Mouse (Mus musculus) ES-Bruce4 (cell line): ENCODE data around the gene Bpifc. TPM values are rescaled to one million over a fixed set of nuclear protein-coding genes. Genes with fewer than 3 reads are reported as not detected.

Source experiments
- H3K27ac ChIP-seq: 2 replicates; pipeline ENCODE4 v1.5.1; 2012; ENCODE audit warnings: low read length, inconsistent platforms; ENCODE audit not compliant: insufficient read depth
- H3K27me3 ChIP-seq: 2 replicates; pipeline ENCODE4 v1.6.1; 2012; ENCODE audit warnings: mild to moderate bottlenecking, low read length, inconsistent platforms; ENCODE audit not compliant: control insufficient read depth, poor library complexity, insufficient read depth, severe bottlenecking
- H3K36me3 ChIP-seq: 2 replicates; pipeline ENCODE4 v1.6.1; 2012; ENCODE audit warnings: inconsistent platforms, mild to moderate bottlenecking, low read length, moderate library complexity; ENCODE audit not compliant: control insufficient read depth, poor library complexity, insufficient read depth, severe bottlenecking
- H3K4me1 ChIP-seq: one replicate; pipeline ENCODE4 v1.8.1; 2011; ENCODE audit warnings: low read length; ENCODE audit not compliant: control insufficient read depth, insufficient read depth
- H3K4me3 ChIP-seq: 2 replicates; pipeline ENCODE4 v1.5.1; 2011; ENCODE audit warnings: low read depth, mild to moderate bottlenecking, low read length
- H3K9ac ChIP-seq: 2 replicates; pipeline ENCODE4 v1.6.1; 2012; ENCODE audit warnings: low read depth, mild to moderate bottlenecking, inconsistent platforms; ENCODE audit not compliant: poor library complexity, severe bottlenecking
- H3K9me3 ChIP-seq: replicated peaks from 2 replicates; pipeline ENCODE4 v1.6.1; 2012; ENCODE audit warnings: mild to moderate bottlenecking, low read length, inconsistent platforms; ENCODE audit not compliant: control insufficient read depth, poor library complexity, insufficient read depth, severe bottlenecking
- CTCF ChIP-seq: IDR thresholded peaks from one replicate; pipeline ENCODE4 v1.8.1; 2011; ENCODE audit warnings: low read depth, low read length
- EP300 ChIP-seq: IDR thresholded peaks from 2 replicates; pipeline ENCODE4 v1.6.1; 2011; ENCODE audit warnings: low read depth, low read length; ENCODE audit not compliant: insufficient read depth
- POLR2A ChIP-seq: IDR thresholded peaks from one replicate; pipeline ENCODE4 v1.8.1; 2011; ENCODE audit warnings: low read length; ENCODE audit not compliant: insufficient read depth
- polyA plus RNA-seq: library from polyadenylated mRNA; stranded (reverse); fragments of >200 nt; gene quantifications from 2 replicates; pipeline ENCODE4 v1.2.4, GENCODE M21; 2011; ENCODE audit warnings: low read depth; ENCODE audit not compliant: missing spikeins, insufficient read depth, insufficient read length

Gene Bpifc
- polyA plus RNA-seq: not detected in 2 replicates

- Histone ChIP-seq H3K27ac (no peak within 1 kb of the TSS), H3K9me3 (no peaks in the 10 kb centered on the region), H3K4me1 (no peaks in the 10 kb centered on the region), H3K4me3 (no peak within 1 kb of the TSS), H3K9ac (no peak within 1 kb of the TSS), H3K27me3 (no peaks in the 10 kb centered on the region), H3K36me3 (no peaks in the 10 kb centered on the region)
- no peak for TF ChIP-seq CTCF
- no peak for TF ChIP-seq EP300
- TF ChIP-seq POLR2A: no peak
Observed at GRCm38 (mm10) chr10:86011781-86012180, at the start of gene Bpifc. Gene Bpifc (minus strand): TSS chr10:86011895.

DNA sequence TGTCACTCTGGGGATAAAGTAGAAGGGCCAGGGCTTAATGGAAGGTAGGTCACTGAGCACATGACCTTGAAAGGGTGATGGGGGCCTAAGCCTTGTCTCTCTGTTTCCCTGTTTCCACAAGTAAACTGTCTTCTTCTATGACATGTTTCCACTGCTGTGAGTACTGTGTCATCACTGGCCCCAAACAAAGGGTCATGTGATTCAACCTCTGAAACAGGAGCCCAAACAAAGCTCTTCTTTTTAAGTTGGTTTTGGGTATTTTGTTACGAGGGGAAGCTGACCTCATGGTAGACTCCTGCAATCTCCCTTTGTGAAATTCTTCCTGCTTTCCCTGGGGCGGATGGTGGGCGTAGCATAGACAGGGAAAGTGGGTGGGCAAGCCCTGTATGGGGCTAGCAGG lies 48.6 kb upstream of the Bpifc start:
- Histone ChIP-seq H3K9ac (no peak overlapping the region), H3K9me3 (no peaks in the 10 kb centered on the region), H3K27me3 (no peaks in the 10 kb centered on the region), H3K36me3 (no peaks in the 10 kb centered on the region), H3K4me1 (no peaks in the 10 kb centered on the region), H3K27ac (no peak overlapping the region), H3K4me3 (no peak overlapping the region)
- TF ChIP-seq EP300 (no peak), CTCF (no peak), POLR2A (no peak)

GRCm38 (mm10) chr10:86057712-86058111 lies 46.0 kb upstream of the Bpifc start:
- Histone ChIP-seq H3K9me3 (no peaks in the 10 kb centered on the region), H3K27ac (no peak overlapping the region), H3K4me3 (no peak overlapping the region), H3K4me1 (no peaks in the 10 kb centered on the region), H3K27me3 (no peaks in the 10 kb centered on the region), H3K9ac (no peak overlapping the region), H3K36me3 (no peaks in the 10 kb centered on the region)
- no peak for TF ChIP-seq POLR2A
- no peak for TF ChIP-seq EP300
- TF ChIP-seq CTCF: no peak

- Histone ChIP-seq H3K9ac (no peak overlapping the region), H3K36me3 (no peaks in the 10 kb centered on the region), H3K27ac (no peak overlapping the region), H3K9me3 (no peaks in the 10 kb centered on the region), H3K27me3 (no peaks in the 10 kb centered on the region), H3K4me3 (no peak overlapping the region), H3K4me1 (no peaks in the 10 kb centered on the region)
- no peak for TF ChIP-seq EP300
- TF ChIP-seq POLR2A: no peak
- TF ChIP-seq CTCF: no peak
Observed at GRCm38 (mm10) chr10:86057286-86057685, 45.6 kb upstream of the Bpifc start.

DNA sequence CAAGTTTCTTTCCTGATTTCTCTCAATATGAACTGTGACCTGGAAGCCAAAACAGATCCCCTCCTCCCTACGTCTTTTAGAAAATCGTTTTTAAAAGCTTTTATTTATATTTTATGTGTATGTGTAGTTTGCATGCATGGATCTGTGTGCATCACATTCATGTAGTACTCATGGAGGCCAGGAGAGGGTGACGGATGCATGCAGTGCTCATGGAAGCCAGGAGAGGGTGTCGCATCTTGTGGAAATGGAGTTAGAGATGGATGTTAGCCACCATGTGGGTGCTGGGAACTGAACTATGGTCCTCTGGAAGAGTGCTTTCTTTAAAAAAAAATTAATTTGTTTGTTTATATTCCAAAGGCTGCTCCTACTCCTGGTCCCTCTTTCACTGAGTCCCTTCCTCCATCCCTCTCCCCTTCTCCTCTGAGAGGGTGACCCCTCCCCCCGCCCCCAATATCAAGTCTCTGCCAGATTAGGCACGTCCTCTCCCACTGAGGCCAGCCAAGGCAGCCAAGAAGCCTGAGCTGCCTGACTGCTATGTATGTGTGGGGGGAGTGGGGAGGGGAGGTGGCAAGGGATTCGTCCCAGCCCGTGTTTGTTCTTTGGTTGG lies 44.7 kb upstream of the Bpifc start:
- Histone ChIP-seq H3K9me3 (no peaks in the 10 kb centered on the region), H3K4me1 (no peaks in the 10 kb centered on the region), H3K27ac (no peak overlapping the region), H3K9ac (no peak overlapping the region), H3K36me3 (no peaks in the 10 kb centered on the region), H3K4me3 (no peak overlapping the region), H3K27me3 (no peaks in the 10 kb centered on the region)
- TF ChIP-seq POLR2A (no peak), CTCF (peak; percentile 42), EP300 (no peak)

GRCm38 (mm10) chr10:86052818-86053522 lies 41.3 kb upstream of the Bpifc start:
- no peak overlapping the region for H3K27ac ChIP-seq
- no peak overlapping the region for H3K9ac ChIP-seq
- no peaks in the 10 kb centered on the region for H3K27me3 ChIP-seq
- H3K4me3 ChIP-seq: no peak overlapping the region
- H3K9me3 ChIP-seq: no peaks in the 10 kb centered on the region
- H3K36me3 ChIP-seq: peaks cover 3% of the 10 kb centered on the region; the same call in 1 of the 2 replicates
- TF ChIP-seq CTCF (no peak), EP300 (no peak), POLR2A (no peak)
- no peaks in the 10 kb centered on the region for H3K4me1 ChIP-seq
